Mouse (Mus musculus) kidney, postnatal 4 days (tissue): Measurements from ENCODE around the gene Ipo11.

Experiments
- DNase-seq, 2 experiments: peaks; one replicate each; pipeline ENCODE4 v3.0.0; 2021; ENCODE audit warnings: mixed read lengths in 2 of 2

Ipo11 gene

GRCm38 (mm10) chr13:106813087-106813486 lies 123.7 kb downstream of the Ipo11 start:
- no peak for DNase-seq

DNA sequence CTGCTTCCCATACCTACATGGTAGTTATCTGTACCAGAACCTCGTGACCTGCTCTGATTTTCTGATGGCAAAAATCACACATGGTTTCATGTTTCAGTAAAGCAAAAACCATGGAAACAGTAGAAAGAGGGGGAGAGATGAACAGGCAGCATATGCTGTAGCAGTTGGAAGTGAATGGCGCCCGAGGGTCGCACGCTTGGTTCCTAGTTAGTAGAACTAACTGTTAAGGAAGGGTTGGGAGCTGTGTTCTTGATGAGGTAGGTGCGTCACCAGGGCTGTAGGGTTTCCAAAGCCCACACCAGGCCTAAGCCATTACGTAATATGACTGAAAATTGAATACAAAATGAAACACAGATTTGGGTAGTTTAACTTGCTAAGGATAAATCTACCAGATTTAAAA lies 126.6 kb downstream of the Ipo11 start:
- DNase-seq, result no peak

- no peak for DNase-seq
Observed at GRCm38 (mm10) chr13:106808821-106809220, 127.9 kb downstream of the Ipo11 start.

- no peak for DNase-seq
Observed at GRCm38 (mm10) chr13:106808315-106808714, 128.4 kb downstream of the Ipo11 start.

- no peak for DNase-seq
Observed at GRCm38 (mm10) chr13:106807303-106807702, 129.5 kb downstream of the Ipo11 start.

DNA sequence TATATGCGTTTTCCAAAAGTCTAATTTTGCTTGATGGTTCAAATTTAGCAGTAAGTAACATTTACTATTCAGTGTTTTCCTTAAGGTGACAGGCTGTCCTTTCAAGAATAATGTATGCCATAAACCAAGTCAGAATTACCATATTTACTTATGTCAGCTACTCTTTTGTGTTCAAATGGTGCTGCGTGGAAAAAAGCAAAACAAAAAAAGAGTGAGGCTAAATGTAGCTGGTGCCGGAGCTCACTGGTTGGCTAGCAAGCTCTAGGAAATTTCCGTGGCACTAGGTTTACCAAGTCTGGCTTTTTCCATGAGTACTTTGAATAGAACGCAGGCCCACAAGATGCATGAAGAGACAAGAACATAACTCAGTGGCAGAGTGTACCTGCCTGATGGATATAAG lies 131.6 kb downstream of the Ipo11 start:
- no peak for DNase-seq

- no peak for DNase-seq
Observed at GRCm38 (mm10) chr13:106798026-106798425, 138.7 kb downstream of the Ipo11 start.

DNA sequence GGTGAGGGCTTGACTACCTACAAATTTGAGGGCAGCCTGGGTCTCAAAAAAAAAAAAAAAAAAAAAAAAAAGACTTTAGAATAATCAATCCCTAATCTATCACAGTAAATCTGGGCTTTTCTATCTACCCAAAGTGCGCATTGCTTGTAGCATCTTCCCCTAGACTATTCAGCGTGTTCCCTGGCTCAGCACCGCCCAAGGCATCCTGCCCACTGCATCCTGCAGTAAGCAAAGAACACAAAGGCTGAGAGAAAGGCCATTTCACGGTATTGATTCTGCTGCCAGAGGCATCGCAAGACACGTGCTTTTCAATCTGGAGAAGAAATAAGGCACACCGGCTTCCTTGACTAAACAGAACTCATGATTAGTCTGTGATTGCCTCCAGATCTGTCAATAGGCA lies 147.9 kb downstream of the Ipo11 start:
- DNase-seq, result no peak

GRCm38 (mm10) chr13:106768807-106769206 lies 168.0 kb downstream of the Ipo11 start:
- DNase-seq, result no peak

DNA sequence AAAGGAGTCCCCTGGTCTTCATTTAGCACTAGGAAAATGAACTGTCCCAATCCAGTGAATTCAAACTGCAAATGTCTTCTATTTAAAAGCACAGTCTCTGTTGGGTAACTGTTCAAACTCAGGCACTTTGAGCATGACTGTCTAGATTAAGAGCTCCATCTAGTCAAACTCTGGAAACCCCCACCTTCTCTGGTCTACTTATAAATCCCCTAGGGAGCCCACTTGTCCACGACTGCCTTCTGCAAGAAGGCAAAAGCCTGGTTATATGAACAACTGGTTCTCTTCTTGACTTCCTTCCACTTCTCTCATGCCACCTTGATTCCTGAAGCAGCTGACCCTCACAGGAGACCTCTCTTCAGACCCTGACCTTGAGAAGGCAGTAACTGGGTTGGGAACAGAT lies 174.1 kb downstream of the Ipo11 start:
- DNase-seq, result no peak

DNA sequence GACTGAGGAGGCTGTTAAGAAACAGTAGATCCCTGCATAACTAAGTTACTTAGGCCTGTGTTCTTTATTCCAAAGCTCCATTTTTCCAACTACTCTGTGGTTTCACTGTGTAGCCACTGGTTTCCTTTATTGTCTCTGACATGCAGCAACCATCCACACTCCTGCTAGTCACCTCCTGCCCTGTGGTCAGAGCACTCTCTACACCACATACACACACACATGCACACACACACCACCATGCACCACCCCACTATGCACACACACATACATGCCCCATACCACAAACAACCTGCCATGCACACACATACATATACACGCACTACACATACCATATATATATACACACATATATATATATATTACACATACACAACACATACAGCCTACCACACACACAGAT lies 175.1 kb downstream of the Ipo11 start:
- DNase-seq, result no peak

GRCm38 (mm10) chr13:106760232-106760875 lies 176.4 kb downstream of the Ipo11 start:
- peak; percentile 25 to 49 for DNase-seq

GRCm38 (mm10) chr13:106755892-106756291 lies 180.9 kb downstream of the Ipo11 start:
- DNase-seq, result no peak

GRCm38 (mm10) chr13:106754216-106754615 lies 182.5 kb downstream of the Ipo11 start:
- no peak for DNase-seq

GRCm38 (mm10) chr13:106751951-106752350 lies 184.8 kb downstream of the Ipo11 start:
- DNase-seq, result no peak

DNA sequence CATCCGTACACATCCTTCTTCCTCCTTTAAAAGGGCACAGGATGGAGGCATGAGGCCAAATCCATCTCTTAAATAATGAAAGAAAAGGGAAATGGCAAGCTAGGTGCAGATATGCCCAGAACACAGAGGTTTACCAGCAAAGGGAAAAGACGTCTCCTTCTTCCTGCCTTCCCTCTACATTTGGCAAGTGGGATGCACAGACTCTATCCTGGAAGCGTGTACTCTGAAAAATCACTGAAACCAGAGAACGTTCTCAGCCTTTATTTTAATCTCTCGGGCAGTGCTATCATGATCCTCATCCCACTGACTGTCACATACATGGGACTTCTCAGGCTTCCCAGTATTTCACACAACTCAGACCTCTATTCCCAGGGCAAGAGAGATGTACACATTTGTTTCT lies 189.9 kb downstream of the Ipo11 start:
- no peak for DNase-seq

DNA sequence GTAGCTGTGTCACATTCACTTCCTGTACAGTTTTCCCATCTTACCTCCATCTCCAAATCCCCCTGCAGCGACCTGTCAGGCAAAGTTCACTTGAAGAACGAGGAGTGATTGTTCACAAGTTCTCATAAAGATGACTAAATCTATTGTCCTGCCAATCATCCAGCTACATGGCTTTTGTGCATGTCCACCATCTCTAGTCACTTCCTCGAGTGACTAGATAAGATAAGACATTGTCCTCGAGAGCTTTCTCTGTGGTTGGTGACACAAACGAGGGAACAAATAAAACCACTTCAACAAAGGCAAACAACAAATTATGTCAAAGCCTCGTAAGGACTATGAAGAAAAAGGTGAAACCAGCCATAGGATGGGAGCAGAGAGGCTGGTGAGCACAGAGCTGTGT lies 191.6 kb downstream of the Ipo11 start:
- DNase-seq, result no peak
